Mouse (Mus musculus) bone marrow, adult 2 months (tissue): ENCODE data around the gene Chrm4.

ENCODE experiments used
- CTCF ChIP-seq: fragments of 200-500 bp; IDR thresholded peaks from 2 replicates; pipeline ENCODE4 v1.5.1; 2011; ENCODE audit warnings: low read length, control low read depth; ENCODE audit not compliant: control insufficient read depth, insufficient read depth
- POLR2A ChIP-seq: fragments of 200-500 bp; IDR thresholded peaks from 2 replicates; pipeline ENCODE4 v1.6.1; 2011; ENCODE audit warnings: low read depth, mild to moderate bottlenecking, control low read depth, low read length, borderline replicate concordance; ENCODE audit not compliant: control insufficient read depth

GRCm38 (mm10) chr2:91904618-91905307 lies 22.3 kb upstream of the Chrm4 start:
- TF ChIP-seq POLR2A: no peak
- no peak for TF ChIP-seq CTCF
